Mouse (Mus musculus) thymus, postnatal 36 days (tissue): Measurements from ENCODE around the gene Hap1.
"Not testable (repeated sequence)": the region's sequence is repeated elsewhere in the genome, so short reads cannot be mapped to it uniquely, and the experiment has no call there.

ENCODE experiments used
- DNase-seq, 2 experiments: peaks; one replicate each; pipeline ENCODE4 v3.0.0; 2022; ENCODE audit warnings: mixed read lengths in 2 of 2

The Hap1 gene

GRCm38 (mm10) chr11:100389931-100390445 is 34.1 kb upstream of the Hap1 start:
- peak in 1 of 2 experiments; percentile 44 for DNase-seq

- DNase-seq, result no peak
These were observed 32.7 kb upstream of the Hap1 start for GRCm38 (mm10) chr11:100388588-100388987.

- DNase-seq, result no peak
These were observed 31.9 kb upstream of the Hap1 start for GRCm38 (mm10) chr11:100387589-100388375.

- DNase-seq, result no peak
These were observed 31.2 kb upstream of the Hap1 start for GRCm38 (mm10) chr11:100387111-100387510.

- DNase-seq, result no peak
These were observed 30.7 kb upstream of the Hap1 start for GRCm38 (mm10) chr11:100386586-100386985.

GRCm38 (mm10) chr11:100385016-100385415 is 29.1 kb upstream of the Hap1 start:
- no peak for DNase-seq

- no peak for DNase-seq
These were observed 26.8 kb upstream of the Hap1 start for GRCm38 (mm10) chr11:100382682-100383081.

GRCm38 (mm10) chr11:100379311-100379710 is 23.4 kb upstream of the Hap1 start:
- DNase-seq, result no peak

- DNase-seq, result no peak
These were observed 22.5 kb upstream of the Hap1 start for GRCm38 (mm10) chr11:100378446-100378845.

- DNase-seq, result no peak
These were observed 22.1 kb upstream of the Hap1 start for GRCm38 (mm10) chr11:100377989-100378388.

GRCm38 (mm10) chr11:100376746-100377389 is 20.9 kb upstream of the Hap1 start:
- no peak for DNase-seq

- DNase-seq, result no peak
These were observed 20.1 kb upstream of the Hap1 start for GRCm38 (mm10) chr11:100376005-100376404.

GRCm38 (mm10) chr11:100375127-100375526 is 19.2 kb upstream of the Hap1 start:
- no peak for DNase-seq

- no peak for DNase-seq
These were observed 16.1 kb upstream of the Hap1 start for GRCm38 (mm10) chr11:100371981-100372558.

- DNase-seq, result no peak
These were observed 13.9 kb upstream of the Hap1 start for GRCm38 (mm10) chr11:100369822-100370221.

- no peak for DNase-seq
These were observed 13.2 kb upstream of the Hap1 start for GRCm38 (mm10) chr11:100369145-100369544.

- DNase-seq, result peak; percentile 69 to 74
These were observed 7.1 kb upstream of the Hap1 start for GRCm38 (mm10) chr11:100362979-100363562.

GRCm38 (mm10) chr11:100362209-100362978 is 6.5 kb upstream of the Hap1 start:
- DNase-seq, result peak; percentile 65 to 74

- not testable (repeated sequence) for DNase-seq
These were observed 5.1 kb upstream of the Hap1 start for GRCm38 (mm10) chr11:100361059-100361458.

GRCm38 (mm10) chr11:100360175-100360574 is 4.2 kb upstream of the Hap1 start:
- no peak for DNase-seq

- DNase-seq, result no peak
These were observed 1.5 kb upstream of the Hap1 start for GRCm38 (mm10) chr11:100357408-100357807.

- DNase-seq, result no peak
These were observed 887 bp upstream of the Hap1 start for GRCm38 (mm10) chr11:100356819-100357211.
